Mouse (Mus musculus) MEL (cell line): ENCODE measurements around the gene Rps21. TPM values are rescaled to one million over a fixed set of nuclear protein-coding genes. Genes with fewer than 3 reads are reported as not detected.

ENCODE experiments used
- DNase-seq: peaks from one replicate; pipeline ENCODE4 v3.0.0; 2011; ENCODE audit warnings: low read depth, low spot score
- H3K27ac ChIP-seq: 2 replicates; pipeline ENCODE4 v1.5.1; 2012; ENCODE audit warnings: low read depth, mild to moderate bottlenecking, control low read depth, low read length, moderate library complexity; ENCODE audit not compliant: control insufficient read depth
- H3K27me3 ChIP-seq, 2 experiments: fragments of 150-350 bp in 1 of 2; sonication (generic) in 1 of 2; 2 replicates each; pipeline ENCODE4 v1.6.1; 2012; ENCODE audit warnings: low read length in 2 of 2, mild to moderate bottlenecking in 2 of 2, improper control_type of control experiment in 1 of 2, moderate library complexity in 1 of 2; ENCODE audit not compliant: insufficient read depth in 2 of 2, control insufficient read depth in 1 of 2
- H3K36me3 ChIP-seq, 2 experiments: 2 replicates each; pipeline ENCODE4 v1.6.1; 2012 to 2014; ENCODE audit warnings: low read length in 2 of 2, improper control_type of control experiment in 1 of 2, inconsistent platforms in 1 of 2, mild to moderate bottlenecking in 1 of 2; ENCODE audit not compliant: insufficient read depth in 2 of 2, control insufficient read depth in 1 of 2
- H3K4me1 ChIP-seq, 2 experiments: fragments of 150-350 bp in 1 of 2; sonication (generic) in 1 of 2; 2 replicates each; pipeline ENCODE4 v1.6.1; 2012; ENCODE audit warnings: low read length in 2 of 2, improper control_type of control experiment in 1 of 2, mild to moderate bottlenecking in 1 of 2; ENCODE audit not compliant: insufficient read depth in 2 of 2, control insufficient read depth in 1 of 2
- H3K4me3 ChIP-seq, 2 experiments: fragments of 150-350 bp in 1 of 2; sonication (generic) in 1 of 2; 2 replicates each; pipeline ENCODE4 v1.5.1; 2012; ENCODE audit warnings: low read depth in 2 of 2, low read length in 2 of 2, mild to moderate bottlenecking in 2 of 2, moderate library complexity in 2 of 2, control low read depth in 1 of 2, improper control_type of control experiment in 1 of 2; ENCODE audit not compliant: control insufficient read depth in 1 of 2, insufficient read depth in 1 of 2
- H3K79me2 ChIP-seq: 2 replicates; pipeline ENCODE4 v1.6.1; 2012; ENCODE audit warnings: mild to moderate bottlenecking, low read length, moderate library complexity; ENCODE audit not compliant: control insufficient read depth, poor library complexity, insufficient read depth
- H3K9ac ChIP-seq: 2 replicates; pipeline ENCODE4 v1.6.1; 2012; ENCODE audit warnings: low read depth, mild to moderate bottlenecking, control low read depth, low read length, moderate library complexity; ENCODE audit not compliant: control insufficient read depth, poor library complexity, severe bottlenecking
- H3K9me3 ChIP-seq: fragments of 150-350 bp; sonication (generic); replicated peaks from 2 replicates; pipeline ENCODE4 v1.6.1; 2012; ENCODE audit warnings: mild to moderate bottlenecking, low read length, improper control_type of control experiment, moderate library complexity; ENCODE audit not compliant: insufficient read depth
- CHD1 ChIP-seq: IDR thresholded peaks from 2 replicates; pipeline ENCODE4 v1.6.1; 2012; ENCODE audit warnings: low read depth, mild to moderate bottlenecking, inconsistent platforms, low read length, improper control_type of control experiment
- CHD2 ChIP-seq: IDR thresholded peaks from 2 replicates; pipeline ENCODE4 v1.6.1; 2011; ENCODE audit warnings: low read length, improper control_type of control experiment
- EP300 ChIP-seq, 2 experiments: IDR thresholded peaks; 2 replicates each; pipeline ENCODE4 v1.6.1; 2011; ENCODE audit warnings: improper control_type of control experiment in 2 of 2, low read length in 2 of 2, low read depth in 1 of 2, mild to moderate bottlenecking in 1 of 2
- ETS1 ChIP-seq: IDR thresholded peaks from 2 replicates; pipeline ENCODE4 v1.6.1; 2012; ENCODE audit warnings: low read depth, mild to moderate bottlenecking, inconsistent platforms, low read length, improper control_type of control experiment, moderate library complexity
- HCFC1 ChIP-seq: IDR thresholded peaks from 2 replicates; pipeline ENCODE4 v1.6.1; 2012; ENCODE audit warnings: low read depth, mild to moderate bottlenecking, inconsistent platforms, low read length, improper control_type of control experiment, moderate library complexity
- JUND ChIP-seq: IDR thresholded peaks from 2 replicates; pipeline ENCODE4 v1.6.1; 2011; ENCODE audit warnings: low read depth, mild to moderate bottlenecking, improper control_type of control experiment, low read length
- KAT2A ChIP-seq: conservative IDR thresholded peaks from 2 replicates; pipeline ENCODE4 v1.6.1; 2012; ENCODE audit warnings: low read depth, low read length, improper control_type of control experiment, inconsistent platforms
- MAFK ChIP-seq: IDR thresholded peaks from 2 replicates; pipeline ENCODE4 v1.6.1; 2011; ENCODE audit warnings: low read depth, mild to moderate bottlenecking, low read length, improper control_type of control experiment, borderline replicate concordance
- MAX ChIP-seq: IDR thresholded peaks from 2 replicates; pipeline ENCODE4 v1.6.1; 2011; ENCODE audit warnings: low read length, improper control_type of control experiment
- MXI1 ChIP-seq: IDR thresholded peaks from 2 replicates; pipeline ENCODE4 v1.6.1; 2011; ENCODE audit warnings: mild to moderate bottlenecking, low read depth, low read length, improper control_type of control experiment
- MYC ChIP-seq: IDR thresholded peaks from 2 replicates; pipeline ENCODE4 v1.6.1; 2011; ENCODE audit warnings: low read depth, mild to moderate bottlenecking, low read length, improper control_type of control experiment, moderate library complexity
- NRF1 ChIP-seq: IDR thresholded peaks from 2 replicates; pipeline ENCODE4 v1.6.1; 2014; ENCODE audit warnings: low read depth, mild to moderate bottlenecking, inconsistent platforms, low read length, improper control_type of control experiment, moderate library complexity; ENCODE audit not compliant: poor library complexity, insufficient read depth, severe bottlenecking
- POLR2A ChIP-seq, 2 experiments: IDR thresholded peaks; 2 replicates each; pipeline ENCODE4 v1.6.1; 2011 to 2012; ENCODE audit warnings: low read length in 2 of 2, mild to moderate bottlenecking in 2 of 2, control low read depth in 1 of 2, improper control_type of control experiment in 1 of 2, low read depth in 1 of 2, moderate library complexity in 1 of 2; ENCODE audit not compliant: control insufficient read depth in 1 of 2, insufficient read depth in 1 of 2, poor library complexity in 1 of 2
- POLR2AphosphoS2 ChIP-seq: IDR thresholded peaks from 2 replicates; pipeline ENCODE4 v1.6.1; 2011; ENCODE audit warnings: low read length, improper control_type of control experiment
- POLR2AphosphoS5 ChIP-seq: IDR thresholded peaks from 2 replicates; pipeline ENCODE4 v1.6.1; 2012; ENCODE audit warnings: low read depth, borderline replicate concordance, mild to moderate bottlenecking, inconsistent platforms, low read length, moderate library complexity, mixed read lengths
- SIN3A ChIP-seq: IDR thresholded peaks from 2 replicates; pipeline ENCODE4 v1.6.1; 2012; ENCODE audit warnings: low read length, improper control_type of control experiment, inconsistent platforms
- SMC3 ChIP-seq: IDR thresholded peaks from 2 replicates; pipeline ENCODE4 v1.6.1; 2011; ENCODE audit warnings: low read depth, low read length, improper control_type of control experiment
- TAL1 ChIP-seq: IDR thresholded peaks from 2 replicates; pipeline ENCODE4 v1.6.1; 2012; ENCODE audit warnings: mild to moderate bottlenecking, inconsistent platforms, low read length, moderate library complexity, mixed read lengths
- TBP ChIP-seq: IDR thresholded peaks from 2 replicates; pipeline ENCODE4 v1.8.0; 2011; ENCODE audit warnings: low read depth, low read length, improper control_type of control experiment
- TCF12 ChIP-seq: IDR thresholded peaks from 2 replicates; pipeline ENCODE4 v1.6.1; 2014; ENCODE audit warnings: low read depth, mild to moderate bottlenecking, inconsistent platforms, low read length, improper control_type of control experiment, moderate library complexity
- UBTF ChIP-seq: IDR thresholded peaks from 2 replicates; pipeline ENCODE4 v1.6.1; 2012; ENCODE audit warnings: low read depth, mild to moderate bottlenecking, inconsistent platforms, low read length, improper control_type of control experiment, moderate library complexity, borderline replicate concordance; ENCODE audit not compliant: insufficient read depth
- USF1 ChIP-seq: IDR thresholded peaks from 2 replicates; pipeline ENCODE4 v1.6.1; 2014; ENCODE audit warnings: low read depth, mild to moderate bottlenecking, inconsistent platforms, low read length, improper control_type of control experiment, moderate library complexity
- USF2 ChIP-seq, 2 experiments: IDR thresholded peaks; 2 replicates each; pipeline ENCODE4 v1.6.1; 2011 to 2012; ENCODE audit warnings: improper control_type of control experiment in 2 of 2, low read length in 2 of 2, borderline replicate concordance in 1 of 2, inconsistent platforms in 1 of 2, low read depth in 1 of 2, mild to moderate bottlenecking in 1 of 2; ENCODE audit not compliant: insufficient read depth in 1 of 2
- ZC3H11A ChIP-seq: IDR thresholded peaks from 2 replicates; pipeline ENCODE4 v1.6.1; 2012; ENCODE audit warnings: low read depth, mild to moderate bottlenecking, inconsistent platforms, low read length, improper control_type of control experiment
- ZMIZ1 ChIP-seq: IDR thresholded peaks from 2 replicates; pipeline ENCODE4 v1.6.1; 2012; ENCODE audit warnings: low read depth, mild to moderate bottlenecking, inconsistent platforms, low read length, improper control_type of control experiment, moderate library complexity
- polyA plus RNA-seq, 2 experiments: library from polyadenylated mRNA; stranded (reverse) in 1 of 2; unstranded in 1 of 2; fragments of >175 nt in 1 of 2; fragments of >200 nt in 1 of 2; gene quantifications; 2 replicates each; pipeline versions ENCODE4 v1.2.1 to v1.2.4; 2012; ENCODE audit warnings: low replicate concordance in 2 of 2, low read depth in 1 of 2; ENCODE audit not compliant: insufficient read length in 2 of 2, insufficient read depth in 1 of 2, missing spikeins in 1 of 2
- total RNA-seq: library from RNA; depleted of rRNA; stranded (reverse); fragments of 300-350 nt; gene quantifications from 2 replicates; pipeline ENCODE4 v1.2.3, GENCODE M21; 2012

Gene Rps21
- total and polyA plus RNA-seq, 3 experiments: 995 to 4,916 (median 1,182) TPM

DNA sequence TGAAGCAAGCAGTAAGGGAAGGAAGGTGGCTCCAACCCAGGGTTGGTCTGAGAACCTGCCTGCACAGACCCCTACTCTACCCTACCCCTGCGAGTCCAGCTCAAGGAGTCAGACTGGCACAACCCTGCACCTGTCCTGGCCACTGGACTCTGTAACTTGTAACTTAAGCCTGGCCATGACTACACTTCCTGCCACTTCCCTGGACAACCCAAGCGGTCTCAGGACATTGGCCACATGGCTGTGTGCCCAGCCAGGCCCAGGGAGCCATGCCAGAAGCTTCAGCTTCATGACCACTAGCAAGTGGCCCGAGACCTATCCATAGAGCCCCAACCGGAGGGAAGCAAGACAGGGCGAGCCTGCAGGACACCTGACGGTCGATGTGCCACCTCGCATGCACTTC is 39.6 kb upstream of the Rps21 start:
- Histone ChIP-seq H3K9ac (no peak overlapping the region), H3K36me3 (no peaks in the 10 kb centered on the region), H3K27me3 (no peaks in the 10 kb centered on the region), H3K79me2 (no peaks in the 10 kb centered on the region), H3K4me1 (0 out of 4 replicates have a peak, but pooled peaks cover 0 to 5% of the 10 kb centered on the region in 2 experiments), H3K4me3 (no peak overlapping the region), H3K9me3 (no peaks in the 10 kb centered on the region), H3K27ac (no peak overlapping the region)
- TF ChIP-seq HCFC1: no peak
- no peak for TF ChIP-seq UBTF
- no peak for TF ChIP-seq POLR2A (IDR thresholded peaks at IDR 0.05; ENCODE audit: control insufficient read depth in 1 of 2, insufficient read depth in 1 of 2, low read depth in 1 of 2, low read length in 2 of 2, poor library complexity in 1 of 2)
- TF ChIP-seq POLR2AphosphoS5: no peak
- no peak for TF ChIP-seq EP300 (IDR thresholded peaks at IDR 0.05; ENCODE audit: low read depth in 1 of 2, low read length in 2 of 2)
- TF ChIP-seq CHD2: no peak
- no peak for TF ChIP-seq MAFK
- TF ChIP-seq CHD1: no peak
- TF ChIP-seq TAL1: no peak
- TF ChIP-seq ETS1: no peak
- no peak for TF ChIP-seq JUND
- no peak for TF ChIP-seq MAX
- no peak for TF ChIP-seq TCF12
- TF ChIP-seq SMC3: no peak
- DNase-seq: no peak

DNA sequence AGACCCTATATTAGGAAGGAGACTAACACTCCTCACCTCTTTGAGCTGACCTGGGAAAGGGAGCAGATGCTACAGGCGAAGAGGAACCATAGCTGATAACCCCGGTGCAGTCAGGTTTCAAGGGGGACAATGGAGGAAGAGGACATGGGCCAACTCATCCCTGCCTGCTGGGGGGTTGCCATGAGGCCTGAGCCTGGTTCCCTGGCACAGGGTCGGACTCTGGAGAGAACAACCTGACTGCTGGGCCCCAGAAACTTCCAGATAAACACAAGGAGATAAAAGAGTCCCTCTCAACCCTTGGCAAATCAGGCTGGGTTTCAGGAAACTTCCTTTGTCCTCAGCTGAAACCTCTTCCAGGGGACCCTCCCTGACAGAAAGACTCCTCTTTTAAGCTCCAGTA is 38.9 kb upstream of the Rps21 start:
- no peak for TF ChIP-seq ZC3H11A
- no peak for TF ChIP-seq UBTF
- TF ChIP-seq ZMIZ1: no peak
- no peak for TF ChIP-seq MXI1
- TF ChIP-seq MAX: no peak
- TF ChIP-seq TBP: no peak
- no peak for TF ChIP-seq JUND
- TF ChIP-seq USF1: no peak
- TF ChIP-seq POLR2AphosphoS2: no peak
- TF ChIP-seq ETS1: no peak
- TF ChIP-seq USF2 (IDR thresholded peaks at IDR 0.05; ENCODE audit: borderline replicate concordance in 1 of 2, insufficient read depth in 1 of 2, low read depth in 1 of 2, low read length in 2 of 2): no peak
- no peak for TF ChIP-seq MYC
- TF ChIP-seq POLR2A (IDR thresholded peaks at IDR 0.05; ENCODE audit: control insufficient read depth in 1 of 2, insufficient read depth in 1 of 2, low read depth in 1 of 2, low read length in 2 of 2, poor library complexity in 1 of 2): no peak
- no peak for TF ChIP-seq KAT2A
- no peak for TF ChIP-seq NRF1
- no peak for TF ChIP-seq SIN3A
- TF ChIP-seq CHD2: no peak
- H3K79me2 ChIP-seq: no peaks in the 10 kb centered on the region
- no peak overlapping the region for H3K9ac ChIP-seq
- DNase-seq: no peak
- no peak overlapping the region for H3K4me3 ChIP-seq
- H3K27ac ChIP-seq: no peak overlapping the region
- H3K4me1 ChIP-seq: peaks cover 0 to 9% of the 10 kb centered on the region in 2 experiments; a peak in 1 of 4 replicates
- no peaks in the 10 kb centered on the region; a peak in 1 of 4 replicates for H3K36me3 ChIP-seq
- no peaks in the 10 kb centered on the region for H3K9me3 ChIP-seq
- no peaks in the 10 kb centered on the region for H3K27me3 ChIP-seq
